Mouse (Mus musculus) effector memory CD4-positive, alpha-beta T cell, adult 5 months (primary cell): ENCODE measurements around the gene St7. TPM values are rescaled to one million over a fixed set of nuclear protein-coding genes. Genes with fewer than 3 reads are reported as not detected.

Experiments
- polyA plus RNA-seq: library from polyadenylated mRNA; unstranded; fragments of 100-300 nt; shearing (Covaris generic); gene quantifications from one replicate; pipeline ENCODE4 v1.2.1, GENCODE M21; 2017

Gene St7
- polyA plus RNA-seq, result 14.1 TPM

GRCm38 (mm10) chr6:17692647-17693046 lies at the start of gene St7:
Gene St7 (plus strand): TSS chr6:17692933.

Other genes starting within 250 kb of the St7 start
- gene Met, start 229.1 kb upstream of the St7 start, polyA plus RNA-seq, result not detected
- gene Capza2, start 56.7 kb upstream of the St7 start, polyA plus RNA-seq, result 291 TPM